Mouse (Mus musculus): ENCODE results near the gene Cdkal1. TPM values are rescaled to one million over a fixed set of nuclear protein-coding genes. Genes with fewer than 3 reads are reported as not detected.

Cdkal1 gene
- total and polyA plus RNA-seq, 2 experiments from 2014 or later: 11.1 to 18.9 TPM

GRCm38 (mm10) chr13:29390025-29390424 is 465.4 kb downstream of the Cdkal1 start:
- WGBS: 87% methylated on average over 5 of the region's 5 CpGs
- H3K27ac ChIP-seq: no peak overlapping the region
- ATAC-seq: no peak

GRCm38 (mm10) chr13:29388918-29389317 is 466.6 kb downstream of the Cdkal1 start:
- Histone ChIP-seq H3K9me3 (ENCODE audit: low read length) (no peaks in the 10 kb centered on the region), H3K27me3 (ENCODE audit: insufficient read depth, low read length) (no peaks in the 10 kb centered on the region), H3K4me2 (ENCODE audit: low read depth, low read length) (no peak overlapping the region), H3K4me1 (ENCODE audit: insufficient read depth, low read length) (no peaks in the 10 kb centered on the region), H3K27ac (no peak overlapping the region), H3K9ac (replicated peaks; ENCODE audit: low read length) (no peak overlapping the region), H3K36me3 (ENCODE audit: insufficient read depth, low read length) (no peaks in the 10 kb centered on the region), H3K4me3 (ENCODE audit: low read length) (no peak overlapping the region)
- no peak for DNase-seq (ENCODE audit: low spot score)
- ATAC-seq: no peak
- 65% methylated on average over 3 of the region's 3 CpGs for whole genome bisulfite sequencing
- no peak for TF ChIP-seq CTCF (IDR thresholded peaks at IDR 0.05; ENCODE audit: low read depth)

More at GRCm38 (mm10) chr13:29390025-29390424, 465.4 kb downstream of the Cdkal1 start:
- no peak for TF ChIP-seq CTCF (IDR thresholded peaks at IDR 0.05; ENCODE audit: low read depth)
- Histone ChIP-seq H3K27me3 (ENCODE audit: insufficient read depth, low read length) (no peaks in the 10 kb centered on the region), H3K4me2 (ENCODE audit: low read depth, low read length) (no peak overlapping the region), H3K4me3 (ENCODE audit: low read length) (no peak overlapping the region), H3K36me3 (ENCODE audit: insufficient read depth, low read length) (no peaks in the 10 kb centered on the region), H3K4me1 (ENCODE audit: insufficient read depth, low read length) (no peaks in the 10 kb centered on the region), H3K9me3 (ENCODE audit: low read length) (no peaks in the 10 kb centered on the region), H3K9ac (replicated peaks; ENCODE audit: low read length) (no peak overlapping the region)
- DNase-seq (ENCODE audit: low spot score): no peak

- Histone ChIP-seq H3K27ac (no peak overlapping the region), H3K27me3 (ENCODE audit: insufficient read depth, low read length) (no peaks in the 10 kb centered on the region), H3K36me3 (ENCODE audit: insufficient read depth, low read length) (no peaks in the 10 kb centered on the region), H3K4me2 (ENCODE audit: low read depth, low read length) (no peak overlapping the region), H3K9me3 (ENCODE audit: low read length) (no peaks in the 10 kb centered on the region), H3K4me3 (ENCODE audit: low read length) (no peak overlapping the region), H3K9ac (replicated peaks; ENCODE audit: low read length) (no peak overlapping the region), H3K4me1 (ENCODE audit: insufficient read depth, low read length) (no peaks in the 10 kb centered on the region)
- DNase-seq (ENCODE audit: low spot score) (no peak), ATAC-seq (no peak)
- WGBS: 48% methylated on average over 2 of the region's 2 CpGs
- no peak for TF ChIP-seq CTCF (IDR thresholded peaks at IDR 0.05; ENCODE audit: low read depth)
Measured at GRCm38 (mm10) chr13:29377572-29377971, 477.9 kb downstream of the Cdkal1 start.

GRCm38 (mm10) chr13:29371916-29372315 is 483.6 kb downstream of the Cdkal1 start:
- Histone ChIP-seq H3K27ac (peak overlapping the region; percentile 69), H3K36me3 (ENCODE audit: insufficient read depth, low read length) (no peaks in the 10 kb centered on the region), H3K4me1 (ENCODE audit: insufficient read depth, low read length) (no peaks in the 10 kb centered on the region), H3K27me3 (ENCODE audit: insufficient read depth, low read length) (no peaks in the 10 kb centered on the region), H3K4me3 (ENCODE audit: low read length) (no peak overlapping the region), H3K9ac (replicated peaks; ENCODE audit: low read length) (no peak overlapping the region), H3K9me3 (ENCODE audit: low read length) (no peaks in the 10 kb centered on the region), H3K4me2 (ENCODE audit: low read depth, low read length) (no peak overlapping the region)
- 31% methylated on average over 3 of the region's 3 CpGs for WGBS
- no peak for TF ChIP-seq CTCF (IDR thresholded peaks at IDR 0.05; ENCODE audit: low read depth)
- ATAC-seq (no peak), DNase-seq (ENCODE audit: low spot score) (peak; percentile 62)

- H3K27ac ChIP-seq: peak overlapping the region; percentile 69
- no peak overlapping the region for H3K9ac ChIP-seq (replicated peaks; ENCODE audit: low read length)
- H3K4me2 ChIP-seq (ENCODE audit: low read depth, low read length): no peak overlapping the region
- no peak for DNase-seq (ENCODE audit: low spot score)
- no peak for ATAC-seq
- TF ChIP-seq CTCF (IDR thresholded peaks at IDR 0.05; ENCODE audit: low read depth): no peak
- no peak overlapping the region for H3K4me3 ChIP-seq (ENCODE audit: low read length)
- H3K27me3 ChIP-seq (ENCODE audit: insufficient read depth, low read length): no peaks in the 10 kb centered on the region
- no peaks in the 10 kb centered on the region for H3K9me3 ChIP-seq (ENCODE audit: low read length)
- no peaks in the 10 kb centered on the region for H3K4me1 ChIP-seq (ENCODE audit: insufficient read depth, low read length)
- WGBS: 24% methylated on average over 4 of the region's 4 CpGs
- H3K36me3 ChIP-seq (ENCODE audit: insufficient read depth, low read length): no peaks in the 10 kb centered on the region
Measured at GRCm38 (mm10) chr13:29371466-29371771, 484.1 kb downstream of the Cdkal1 start.

GRCm38 (mm10) chr13:29370731-29371465 is 484.6 kb downstream of the Cdkal1 start:
- Histone ChIP-seq H3K27me3 (ENCODE audit: insufficient read depth, low read length) (no peaks in the 10 kb centered on the region), H3K9ac (replicated peaks; ENCODE audit: low read length) (no peak overlapping the region), H3K27ac (peak overlapping the region; percentile 69), H3K4me2 (ENCODE audit: low read depth, low read length) (no peak overlapping the region), H3K9me3 (ENCODE audit: low read length) (no peaks in the 10 kb centered on the region), H3K4me1 (ENCODE audit: insufficient read depth, low read length) (no peaks in the 10 kb centered on the region), H3K4me3 (ENCODE audit: low read length) (no peak overlapping the region), H3K36me3 (ENCODE audit: insufficient read depth, low read length) (no peaks in the 10 kb centered on the region)
- DNase-seq (ENCODE audit: low spot score): peak; percentile 73
- no peak for TF ChIP-seq CTCF (IDR thresholded peaks at IDR 0.05; ENCODE audit: low read depth)
- ATAC-seq: peak; percentile 90
- 8% methylated on average over 5 of the region's 5 CpGs for WGBS

- no peak for DNase-seq (ENCODE audit: low spot score)
- Histone ChIP-seq H3K9me3 (ENCODE audit: low read length) (no peaks in the 10 kb centered on the region), H3K27me3 (ENCODE audit: insufficient read depth, low read length) (no peaks in the 10 kb centered on the region), H3K4me3 (ENCODE audit: low read length) (no peak overlapping the region), H3K4me2 (ENCODE audit: low read depth, low read length) (no peak overlapping the region), H3K4me1 (ENCODE audit: insufficient read depth, low read length) (no peaks in the 10 kb centered on the region), H3K27ac (no peak overlapping the region), H3K9ac (replicated peaks; ENCODE audit: low read length) (no peak overlapping the region), H3K36me3 (ENCODE audit: insufficient read depth, low read length) (no peaks in the 10 kb centered on the region)
- ATAC-seq: no peak
- no peak for TF ChIP-seq CTCF (IDR thresholded peaks at IDR 0.05; ENCODE audit: low read depth)
- 38% methylated on average over 6 of the region's 6 CpGs for whole genome bisulfite sequencing
Measured at GRCm38 (mm10) chr13:29368806-29369205, 486.7 kb downstream of the Cdkal1 start.
